Mouse (Mus musculus): Measurements from ENCODE around the gene Map3k5.

Map3k5 gene

DNA sequence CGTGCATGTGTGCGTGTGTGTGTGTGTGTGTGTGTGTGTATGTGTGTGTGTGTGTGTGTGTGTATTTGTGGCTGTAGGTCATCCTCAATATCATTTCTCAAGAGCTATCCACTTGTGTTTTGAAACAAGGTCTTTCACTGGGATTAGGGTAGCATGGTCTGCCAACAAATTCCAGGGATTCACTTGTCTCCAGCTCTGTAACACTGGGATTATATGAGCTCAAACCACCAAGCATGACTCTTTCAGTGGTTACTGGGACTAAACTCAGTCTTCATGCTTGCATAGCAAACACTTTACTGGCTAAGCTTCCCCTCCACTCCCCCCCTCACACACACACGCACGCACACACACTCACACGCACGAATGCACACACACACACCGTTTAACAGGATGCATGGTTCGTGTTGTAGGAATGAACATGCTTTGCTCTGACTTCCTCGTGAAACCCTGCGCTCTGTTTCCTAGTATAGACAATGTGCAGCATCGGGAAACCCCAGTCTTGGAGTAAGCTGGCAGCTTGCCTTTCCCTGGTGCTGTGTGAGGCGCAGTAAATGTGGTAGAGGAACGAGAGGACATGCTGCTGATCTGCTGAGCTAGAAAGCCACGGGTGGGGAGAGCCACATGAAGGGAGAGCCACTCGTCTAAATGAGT, 126.2 kb downstream of the Map3k5 start:
- no peak for DNase-seq

DNA sequence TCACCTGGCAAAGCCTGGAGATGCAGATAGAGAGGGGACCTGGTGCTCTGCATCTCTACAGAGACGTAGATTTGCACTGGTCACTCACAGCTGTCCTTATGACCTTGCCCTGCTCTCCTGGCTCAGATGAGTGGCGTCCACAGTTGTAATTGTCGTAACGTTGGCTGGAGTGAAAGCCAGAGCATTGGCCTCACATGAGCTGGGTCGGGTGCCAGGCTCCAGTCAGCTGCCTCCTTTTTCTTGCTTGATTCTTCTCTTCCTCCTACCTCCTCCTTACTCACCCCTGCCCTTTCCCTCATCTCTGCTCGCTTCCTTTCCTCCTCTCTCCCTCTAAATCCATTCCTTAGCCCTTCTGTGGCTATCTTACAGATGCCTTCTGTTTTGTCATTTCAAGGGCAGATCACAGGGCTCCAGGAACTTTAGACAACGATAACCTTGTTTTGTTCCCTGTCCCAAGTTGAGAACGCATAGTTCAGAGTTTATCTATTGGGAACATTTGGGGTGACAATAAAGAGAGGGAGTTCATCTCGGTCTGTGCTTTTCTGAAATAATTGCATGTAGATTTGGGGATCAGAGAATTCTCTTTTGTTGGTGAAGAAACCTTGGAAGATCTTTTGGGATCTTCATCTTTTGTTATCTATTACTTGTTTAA, 130.4 kb downstream of the Map3k5 start:
- DNase-seq, result no peak

DNA sequence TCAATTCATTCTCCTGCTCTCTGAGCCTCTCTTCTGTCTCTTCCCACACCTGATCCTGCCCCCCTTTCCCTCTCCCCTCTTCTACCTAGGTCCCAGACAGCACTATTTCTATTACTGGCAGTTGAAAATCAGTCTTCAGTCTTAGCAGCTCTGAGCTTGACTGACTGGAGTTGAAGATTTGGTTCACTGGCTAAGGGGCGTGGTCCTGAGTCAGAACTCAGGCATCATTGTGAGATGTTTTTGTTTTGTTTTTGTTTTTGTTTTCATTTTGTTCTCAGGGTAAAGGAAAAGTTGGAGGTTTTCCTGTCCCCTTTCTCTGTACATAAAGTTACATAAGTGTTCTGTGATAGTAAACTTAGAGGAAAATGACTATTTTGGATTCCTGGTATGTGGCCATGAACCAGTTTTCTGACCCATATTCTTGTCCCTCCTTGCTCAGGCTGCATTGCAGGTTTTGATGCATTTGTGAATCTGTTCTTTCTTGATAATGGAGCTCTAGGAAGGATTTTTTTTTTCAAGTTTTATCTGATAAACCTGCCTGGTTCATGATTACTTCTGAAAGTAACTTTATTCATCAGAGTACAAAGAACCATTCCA, 131.9 kb downstream of the Map3k5 start:
- no peak for DNase-seq

DNA sequence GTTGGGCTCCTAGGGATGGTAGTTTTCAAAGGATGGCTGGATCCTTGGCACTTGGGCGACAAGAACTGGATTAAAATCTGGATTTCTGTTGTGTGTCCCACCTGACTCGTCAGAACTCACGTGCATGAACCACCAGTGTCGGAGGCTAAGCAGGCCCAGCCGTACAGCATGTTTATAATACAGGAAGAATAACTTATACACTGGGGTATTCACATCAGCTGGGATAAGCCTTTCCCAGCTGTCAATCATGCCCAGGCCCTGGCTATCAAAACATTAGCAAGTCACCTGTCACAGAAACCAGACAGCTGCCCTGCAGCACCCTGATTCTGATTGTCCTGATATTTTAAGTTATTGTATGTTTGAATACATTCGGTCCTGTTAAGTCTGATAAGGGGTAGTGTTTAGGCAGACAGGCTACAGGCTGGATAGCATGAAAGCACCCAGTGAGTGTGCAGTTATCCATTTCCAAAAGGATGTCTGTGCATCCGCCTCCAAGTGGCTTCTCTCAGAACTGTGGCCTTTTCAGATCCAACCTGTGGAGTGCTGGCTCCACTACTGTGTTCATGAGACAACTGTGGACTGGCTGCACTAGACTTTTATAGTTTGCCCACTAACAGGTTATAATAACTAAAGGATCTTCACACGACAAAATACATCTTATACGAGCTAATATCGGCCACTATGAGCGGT, 135.6 kb downstream of the Map3k5 start:
- DNase-seq, result no peak

DNA sequence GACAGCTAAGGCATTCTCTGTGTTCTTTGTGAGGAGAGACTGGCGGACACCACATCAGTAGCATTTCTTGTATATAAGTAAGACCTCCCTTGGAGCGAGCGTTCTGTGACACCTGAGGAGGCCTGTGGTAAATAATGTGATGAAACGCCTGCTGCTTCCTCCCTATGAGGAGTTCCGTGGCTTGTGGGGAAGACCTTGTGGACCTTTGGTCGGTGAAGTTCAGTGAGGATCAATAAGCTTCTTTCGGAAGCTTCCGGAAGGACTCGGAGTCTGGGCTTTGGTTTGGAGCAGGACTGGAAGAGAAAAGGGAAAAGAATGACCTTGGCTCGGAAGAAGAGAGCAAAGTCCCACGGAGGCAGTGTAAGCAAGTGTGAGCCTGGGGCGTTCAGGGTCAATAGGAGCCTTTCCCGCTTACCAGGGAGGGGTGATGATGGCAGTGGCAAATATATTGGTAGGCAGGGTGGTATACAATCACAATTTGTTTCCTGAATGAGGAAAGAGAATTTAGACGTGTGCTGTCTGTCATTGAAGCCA, 136.4 kb downstream of the Map3k5 start:
- DNase-seq, result no peak

DNA sequence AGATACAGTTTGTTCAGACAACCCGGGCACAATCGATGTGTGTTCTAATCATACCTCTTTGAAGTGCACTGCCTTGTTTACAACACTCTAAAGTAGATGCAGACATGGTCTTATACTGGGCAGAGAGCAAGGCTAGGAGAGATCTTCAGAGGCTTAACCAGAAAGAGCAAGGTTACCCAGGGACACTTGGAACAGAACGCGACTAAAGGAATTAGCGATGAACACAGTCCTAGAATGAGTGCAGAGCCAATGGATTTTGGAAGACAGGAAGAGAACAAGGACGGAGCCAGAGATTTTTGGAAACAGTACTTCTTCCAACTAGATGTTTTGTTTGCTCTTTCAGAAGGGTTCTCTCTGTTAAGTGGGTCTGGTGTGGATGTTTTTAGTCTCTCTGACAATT, 137.4 kb downstream of the Map3k5 start:
- DNase-seq, result peak; percentile 27

DNA sequence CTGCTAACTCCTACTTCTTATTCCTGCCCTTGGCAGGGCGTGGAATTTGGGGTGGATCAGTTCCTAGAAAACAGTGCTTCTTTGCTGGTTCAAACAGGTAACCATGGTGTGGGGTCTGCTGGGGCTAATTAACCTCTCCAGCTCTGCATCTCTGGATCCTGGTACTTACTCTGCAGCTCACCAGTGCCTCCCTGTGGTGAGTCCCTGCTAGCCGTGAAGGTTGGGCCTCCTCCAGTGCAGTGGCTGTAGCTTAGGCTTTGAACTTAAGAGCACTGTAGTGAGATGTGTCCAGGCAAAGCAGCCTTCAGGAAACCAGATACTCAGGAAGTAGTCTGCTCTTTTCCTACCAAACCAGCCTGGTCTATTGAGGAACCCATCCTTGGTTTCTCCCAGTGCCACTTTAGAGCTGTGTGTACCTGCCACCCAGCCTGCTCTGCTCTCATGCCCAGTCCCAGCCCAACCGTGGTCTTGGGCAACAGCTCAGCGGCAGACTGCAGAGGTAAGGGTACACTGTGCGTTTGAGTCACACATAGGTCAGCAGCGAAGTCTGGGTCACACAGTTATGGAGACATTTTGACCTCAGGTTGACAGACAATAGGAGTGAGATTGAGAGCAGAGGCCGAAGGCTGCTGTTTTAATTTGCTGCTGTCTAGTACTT, 139.1 kb downstream of the Map3k5 start:
- DNase-seq, result peak; percentile 76

DNA sequence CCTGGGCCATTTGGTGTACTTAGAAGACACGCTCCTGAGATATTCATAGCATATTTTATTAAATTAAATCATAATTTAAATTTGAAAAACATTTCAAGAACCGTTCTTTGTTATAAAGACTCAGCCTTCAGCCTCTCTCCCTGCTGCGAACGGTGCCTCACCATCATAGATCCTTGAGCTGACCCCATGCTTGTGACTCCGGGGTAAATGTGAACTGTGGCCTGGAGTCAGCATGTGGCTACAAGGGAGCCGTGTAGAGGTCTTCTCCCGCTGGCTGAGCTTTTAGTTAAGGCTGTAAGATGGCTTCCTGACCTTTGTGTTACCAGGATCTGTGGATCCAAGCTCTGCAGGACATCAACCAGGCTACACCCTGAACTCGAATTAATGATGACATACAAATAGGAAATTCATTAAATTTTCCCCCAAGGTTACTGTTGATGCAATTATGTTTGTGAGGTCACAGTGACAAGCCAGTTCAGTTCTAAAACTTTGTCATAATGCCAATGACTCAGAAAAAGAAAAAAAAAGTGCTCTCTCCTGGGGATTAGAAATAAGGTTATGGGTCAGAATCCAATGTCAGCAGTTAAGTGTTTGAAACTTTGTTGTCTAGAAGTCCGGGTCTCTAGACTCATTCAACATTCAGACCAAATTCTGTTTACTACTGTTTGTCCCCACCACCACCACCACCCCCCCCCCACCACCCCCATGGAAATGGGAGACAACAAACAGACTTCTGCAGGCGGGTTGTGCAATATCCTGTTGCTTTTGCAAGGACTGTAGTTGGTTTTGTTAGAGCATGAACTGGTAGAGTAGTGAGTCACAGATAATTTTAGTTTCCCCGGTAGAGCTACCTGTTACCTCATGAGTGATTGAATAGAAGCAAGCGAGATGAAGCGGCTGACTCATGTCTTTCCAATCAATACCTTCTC, 142.5 kb downstream of the Map3k5 start:
- peak; percentile 16 for DNase-seq

DNA sequence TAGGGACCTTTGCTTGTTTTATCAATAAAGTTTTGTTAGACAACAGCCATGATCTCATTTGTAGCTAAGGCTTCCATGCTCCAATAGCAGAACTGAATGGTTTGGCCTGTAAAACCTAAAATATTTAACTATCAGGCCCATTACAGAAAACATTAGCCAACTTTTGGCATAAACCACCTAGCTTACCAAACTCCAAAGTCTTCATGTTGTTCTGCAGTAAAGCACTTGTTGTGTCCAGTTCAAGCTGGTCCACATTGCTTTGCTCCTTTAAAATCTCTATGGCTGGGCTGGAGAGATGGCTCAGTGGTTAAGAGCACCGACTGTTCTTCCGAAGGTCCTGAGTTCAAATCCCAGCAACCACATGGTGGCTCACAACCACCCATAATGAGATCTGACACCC, 144.1 kb downstream of the Map3k5 start:
- no peak for DNase-seq

DNA sequence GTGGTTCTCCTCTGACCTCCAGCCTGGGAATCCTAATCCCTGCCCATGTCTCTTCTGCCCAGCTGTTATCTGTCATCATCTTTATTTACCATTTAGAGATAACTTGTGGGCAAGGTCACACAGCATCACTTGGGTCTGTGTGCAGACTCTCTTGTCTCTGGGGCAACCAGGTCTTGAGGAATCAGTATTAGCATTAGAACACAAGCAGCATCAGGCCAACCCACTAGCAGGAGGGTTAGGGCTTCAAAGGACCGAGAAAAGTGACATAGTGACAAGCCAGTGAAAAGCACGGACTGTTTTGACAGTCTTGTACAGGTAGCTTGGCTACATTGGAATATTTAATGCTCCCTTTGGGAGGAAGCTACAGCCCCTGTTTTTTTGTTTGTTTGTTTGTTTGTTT, 153.6 kb downstream of the Map3k5 start:
- no peak for DNase-seq

DNA sequence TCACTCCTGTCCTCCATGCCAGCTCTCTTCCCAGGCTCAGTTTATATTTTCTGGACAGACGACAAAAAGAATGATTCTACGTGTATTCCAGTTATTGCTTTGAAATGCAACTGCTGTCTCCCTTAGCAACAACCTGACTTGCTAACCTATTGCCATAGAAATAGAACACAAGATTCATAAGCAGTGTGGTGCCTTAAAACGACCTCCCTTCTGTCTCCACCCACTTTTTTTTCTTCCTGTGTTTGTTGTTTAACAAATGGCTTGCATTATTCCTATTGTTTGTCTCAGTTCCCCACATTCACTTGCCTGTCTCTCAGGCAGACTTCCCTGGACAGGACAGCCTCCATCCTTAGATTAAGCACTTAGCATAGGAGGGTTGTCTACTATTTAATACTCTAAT, 154.8 kb downstream of the Map3k5 start:
- no peak for DNase-seq

DNA sequence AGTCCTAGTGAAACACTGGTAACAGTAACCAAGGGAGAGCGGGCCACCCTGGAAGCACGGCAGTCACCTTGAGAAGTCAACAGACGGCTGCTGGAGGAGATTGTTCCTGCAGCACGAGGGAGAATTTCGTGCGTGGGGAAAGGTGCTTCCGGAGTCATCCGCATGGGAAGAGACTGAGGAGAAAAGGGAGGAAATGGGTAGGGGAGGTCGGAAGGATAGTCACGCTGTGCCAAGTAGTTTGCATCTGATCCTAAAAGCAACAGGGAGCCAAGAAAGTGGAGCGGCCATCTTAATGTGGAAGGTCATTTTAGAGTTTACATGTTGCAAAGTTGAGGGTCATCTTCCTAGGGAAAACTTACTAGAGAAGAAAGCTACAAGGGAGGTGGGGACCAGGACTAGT, 155.9 kb downstream of the Map3k5 start:
- no peak for DNase-seq

DNA sequence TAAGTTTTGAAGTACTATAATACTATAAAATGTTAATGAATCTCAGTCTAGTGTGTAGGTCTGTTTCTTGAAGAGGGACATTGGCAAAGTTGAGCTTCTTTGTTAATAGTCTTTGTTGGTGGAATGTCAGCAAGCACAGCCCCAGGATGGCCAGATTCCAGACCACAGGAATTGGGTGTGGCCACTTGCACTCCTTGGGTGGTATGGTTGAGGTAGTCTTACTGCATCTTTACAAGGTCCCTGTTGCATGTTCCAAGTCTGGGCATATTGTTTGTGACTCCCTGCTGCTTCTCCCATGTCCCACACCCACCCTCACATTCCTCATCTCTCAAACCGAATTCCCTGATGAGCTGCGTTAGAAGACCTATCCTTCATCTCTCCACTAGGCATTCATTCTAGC, 157.1 kb downstream of the Map3k5 start:
- DNase-seq, result peak; percentile 39

DNA sequence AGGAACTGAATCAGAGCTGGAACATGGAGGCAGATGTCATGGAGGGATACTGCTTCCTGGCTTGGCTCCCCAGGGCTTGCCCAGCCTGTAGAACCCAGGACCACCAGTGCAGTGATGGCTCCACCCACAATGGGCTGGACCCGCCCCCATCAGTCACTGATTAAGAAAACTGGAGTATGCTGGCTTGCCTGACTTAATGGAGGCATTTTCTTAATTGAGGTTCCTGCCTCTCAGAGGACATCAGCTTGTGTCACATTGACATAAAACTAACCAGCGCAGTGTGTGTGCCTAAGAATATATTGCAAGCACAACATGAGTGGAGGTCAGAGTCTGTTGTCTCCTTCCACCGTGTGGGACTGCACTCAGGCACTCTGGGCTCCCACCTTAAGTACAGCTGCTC, 158.1 kb downstream of the Map3k5 start:
- no peak for DNase-seq

DNA sequence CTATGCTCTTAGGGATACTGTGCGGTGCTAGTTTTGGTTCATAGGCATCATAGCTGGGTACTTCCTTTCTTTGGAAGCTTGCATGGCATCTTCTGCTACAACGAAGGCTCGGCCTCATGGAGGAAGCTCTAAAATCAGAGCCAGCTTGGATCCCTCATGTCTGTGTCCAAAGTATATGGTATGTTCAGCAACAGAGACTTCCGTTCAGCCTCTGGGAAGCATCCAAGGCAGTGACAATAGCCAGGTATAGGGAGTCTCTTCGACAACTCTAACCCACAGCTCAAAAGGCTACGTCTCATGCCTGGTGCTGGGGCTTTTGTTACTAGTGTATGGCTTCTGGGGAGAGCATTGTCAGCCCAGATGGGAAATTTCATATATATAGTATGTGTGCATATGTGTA, 167.2 kb downstream of the Map3k5 start:
- DNase-seq, result no peak

DNA sequence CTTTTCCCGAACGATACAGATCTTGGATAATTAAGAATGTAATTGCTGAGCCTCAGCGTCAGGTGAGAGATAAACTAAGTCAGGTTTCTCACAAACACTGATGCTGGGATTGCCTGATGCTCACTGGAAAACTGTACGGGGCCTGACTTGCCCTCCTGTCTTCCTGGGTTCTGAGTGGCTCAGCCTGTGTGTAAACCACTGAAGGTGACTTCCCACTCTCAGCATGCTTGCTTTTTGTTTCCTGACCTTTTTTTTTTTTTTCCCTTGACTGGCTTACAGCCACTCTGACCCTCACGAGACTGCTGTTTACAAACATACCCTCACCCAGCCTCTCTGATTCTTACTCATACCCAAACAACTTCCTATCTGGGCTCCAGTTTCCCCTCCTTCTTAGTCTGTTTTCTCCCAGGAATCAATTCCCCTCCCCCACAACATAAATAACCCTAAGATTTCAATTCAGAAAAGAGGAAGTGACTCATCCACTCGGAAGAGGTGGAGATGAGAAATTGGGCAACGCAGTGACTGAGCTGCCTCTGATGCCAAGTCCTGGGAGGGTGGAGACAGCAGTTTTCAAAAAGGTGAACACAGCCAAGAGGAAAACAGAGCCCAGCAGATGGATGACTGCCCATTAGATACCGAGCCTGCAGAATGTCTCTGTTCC, 170.1 kb downstream of the Map3k5 start:
- peak; percentile 91 for DNase-seq

DNA sequence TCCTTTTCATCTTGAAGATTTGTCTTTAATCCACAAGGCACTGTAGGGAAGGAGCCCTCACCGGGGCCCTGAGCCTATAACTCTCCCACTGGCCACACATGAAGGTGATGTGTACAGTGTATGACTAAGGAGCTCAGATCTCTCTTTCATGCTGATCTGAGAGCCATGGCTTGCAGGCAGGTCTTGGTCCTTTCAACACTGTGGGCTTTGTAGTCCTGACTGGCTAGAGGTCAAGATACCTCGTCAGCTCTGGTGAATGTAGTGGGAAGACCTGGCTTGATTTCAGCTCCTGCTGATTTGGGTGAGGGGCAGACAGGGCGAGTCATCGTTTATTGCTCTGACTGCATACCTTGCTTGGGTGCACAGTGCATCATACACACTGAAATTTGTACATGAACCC, 171.3 kb downstream of the Map3k5 start:
- DNase-seq, result no peak

DNA sequence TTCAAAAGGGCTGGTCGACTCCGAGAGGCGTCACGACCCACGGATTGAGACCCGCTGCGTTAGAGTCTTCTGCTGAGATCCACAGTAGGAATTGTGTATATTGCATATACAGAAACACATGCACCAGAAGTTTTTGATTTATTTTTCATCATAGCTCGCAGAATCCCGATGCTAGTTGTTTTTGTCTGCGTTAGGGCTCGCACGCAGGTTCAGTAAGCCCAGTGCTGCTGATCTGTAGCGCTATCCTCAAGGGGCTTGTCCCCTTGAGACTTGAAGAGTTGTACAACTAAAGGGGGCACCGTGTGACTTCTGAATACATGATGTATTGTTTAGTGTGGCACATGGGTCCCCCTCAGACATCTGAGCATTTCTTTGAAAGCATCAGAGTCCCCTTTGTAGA, 172.8 kb downstream of the Map3k5 start:
- DNase-seq, result no peak

DNA sequence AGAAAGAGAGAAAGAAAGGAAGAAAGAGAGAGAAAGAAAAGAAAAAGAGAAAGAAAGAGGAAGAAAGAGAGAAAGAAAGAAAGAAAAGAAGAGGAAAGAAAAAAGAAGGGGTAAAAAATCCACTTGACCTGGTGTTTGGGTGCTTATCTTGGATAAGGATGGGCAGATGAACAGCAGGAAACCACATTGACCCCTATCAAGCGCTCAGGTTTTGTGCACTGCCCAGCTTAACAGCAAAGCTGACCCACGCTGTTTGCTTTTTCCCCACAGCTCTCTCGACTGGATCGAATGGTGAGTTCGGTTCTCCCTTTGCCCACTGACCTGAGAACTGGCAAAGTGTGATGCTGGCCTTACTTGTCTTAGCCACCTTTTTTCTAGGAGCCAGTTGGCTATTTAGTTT, 177.2 kb downstream of the Map3k5 start:
- DNase-seq, result no peak

DNA sequence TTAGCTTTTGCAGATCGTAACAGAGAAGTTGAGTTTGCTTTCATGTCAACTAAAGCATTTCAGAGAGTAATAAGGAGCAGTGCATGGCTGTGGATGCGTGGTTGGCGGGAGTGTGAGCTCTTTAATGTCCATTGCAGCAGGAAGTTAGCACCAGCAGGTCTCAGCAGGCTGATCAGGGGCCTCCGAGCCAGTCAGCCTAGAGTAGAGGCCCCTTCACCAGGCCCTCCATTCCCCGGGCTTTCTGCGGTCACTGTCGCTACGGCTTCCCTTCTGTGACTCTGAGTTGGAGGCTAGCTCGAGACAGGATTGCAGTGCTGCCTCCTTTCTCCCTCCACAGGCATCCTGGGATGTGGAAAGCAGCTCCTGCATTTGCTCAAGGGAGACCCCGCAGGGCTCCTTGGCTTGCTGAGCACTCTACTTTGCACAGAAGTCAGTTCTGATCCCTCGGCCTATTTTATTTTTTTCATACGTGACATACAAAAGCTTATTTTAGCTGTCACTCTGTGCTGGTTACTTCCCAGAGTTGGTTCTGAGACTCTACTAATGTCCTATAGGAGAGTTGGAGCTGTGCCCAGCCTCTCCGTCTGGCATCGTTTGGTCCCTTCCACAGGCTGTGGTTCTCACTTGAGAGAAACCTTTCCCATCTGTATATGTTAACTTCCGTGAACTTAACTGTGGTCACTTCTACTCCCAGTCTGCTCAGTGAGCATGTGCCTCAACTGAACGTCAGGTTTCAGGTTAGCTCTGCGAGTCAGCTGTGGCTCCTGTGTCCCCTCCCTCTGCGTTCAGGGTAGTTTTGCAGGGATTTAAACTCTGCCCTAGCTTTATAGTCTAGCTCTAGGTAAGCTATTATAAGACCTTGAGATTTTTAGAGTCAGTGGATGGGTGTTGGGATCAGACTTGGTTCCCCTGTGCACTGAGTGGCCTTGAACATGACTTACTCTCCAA, 178.0 kb downstream of the Map3k5 start:
- DNase-seq, result no peak

All from lung, postnatal 10 days (tissue).